Mouse (Mus musculus) liver, embryonic 14.5 days (tissue): ENCODE results near the gene Coq4.

Experiments
- CTCF ChIP-seq: IDR thresholded peaks from 2 replicates; pipeline ENCODE4 v1.5.1; 2016; ENCODE audit warnings: antibody characterized with exemption, low read depth, control low read depth
- EP300 ChIP-seq: IDR thresholded peaks from 2 replicates; pipeline ENCODE4 v1.6.1; 2016; ENCODE audit warnings: antibody characterized with exemption, low read depth

DNA sequence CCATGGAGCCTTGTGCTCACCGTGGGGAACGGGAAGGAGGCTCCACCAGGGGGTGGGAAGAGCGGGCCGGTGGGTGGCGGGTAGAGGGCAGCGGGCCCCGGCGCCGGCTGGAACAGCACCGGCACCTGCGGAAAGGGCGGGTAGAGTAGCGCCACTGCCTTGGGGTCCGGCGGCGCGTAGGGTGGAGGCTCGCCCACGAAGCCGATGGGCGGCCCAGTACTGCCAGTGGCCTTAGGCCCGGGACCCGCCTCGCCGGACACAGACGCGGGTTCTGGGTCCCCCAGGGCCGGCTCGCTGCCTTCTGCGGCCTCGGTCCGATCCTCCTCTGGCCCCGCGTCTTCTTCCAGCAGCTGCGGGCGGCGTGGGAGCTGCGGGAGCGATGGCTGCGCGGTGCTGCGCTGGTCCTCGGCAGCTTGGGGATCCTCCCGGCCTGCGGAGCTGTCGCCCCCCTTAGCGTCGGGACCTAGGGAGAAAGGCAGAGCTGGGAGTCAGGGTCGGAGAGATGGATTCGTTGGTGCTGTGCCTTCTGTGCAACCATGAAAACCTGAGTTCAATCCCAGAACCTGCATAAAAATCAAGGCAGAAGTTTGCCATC is 40.0 kb upstream of the Coq4 start:
- no peak for TF ChIP-seq CTCF
- TF ChIP-seq EP300, result no peak
